Mouse (Mus musculus) left cerebral cortex, adult 2 months (tissue): ENCODE measurements at regions not wholly inside any gene's neighbourhood (a gene's known extent, or its start where the extent isn't known, plus 50 kb on each side); places are given as distances from the start of the nearest gene placed in this dataset.

Experiments
- DNase-seq, 2 experiments: peaks; one replicate each; pipeline ENCODE4 v3.0.0; 2021 to 2022; ENCODE audit warnings: low spot score in 2 of 2, mixed read lengths in 1 of 2; ENCODE audit errors: extremely low spot score in 1 of 2
- H3K27ac ChIP-seq: fragments of 200-600 bp; 2 replicates; pipeline ENCODE4 v1.8.1; 2022
- H3K4me3 ChIP-seq: fragments of 200-600 bp; 2 replicates; pipeline ENCODE4 v1.8.1; 2022
- CTCF ChIP-seq: fragments of 200-600 bp; IDR thresholded peaks from 2 replicates; pipeline ENCODE4 v1.8.1; 2022; ENCODE audit warnings: antibody characterized with exemption, mild to moderate bottlenecking, moderate library complexity
- intact Hi-C: fragments of 180-260 bp; cut with DNase I; formaldehyde crosslinking; loops from one replicate; pipeline ENCODE4 v1.15.1; 2025

- DNase-seq = no peak
- intact Hi-C loops = no loop called here
- no peak overlapping the region for H3K4me3 ChIP-seq
- TF ChIP-seq CTCF = no peak
- no peak overlapping the region for H3K27ac ChIP-seq
These were observed 471.4 kb upstream of the Lsamp start for GRCm38 (mm10) chr16:39512774-39513173.

- no peak overlapping the region for H3K27ac ChIP-seq
- DNase-seq = no peak
- H3K4me3 ChIP-seq = no peak overlapping the region
- intact Hi-C loops = no loop called here
- no peak for TF ChIP-seq CTCF
These were observed 470.5 kb upstream of the Lsamp start for GRCm38 (mm10) chr16:39513659-39514058.

- TF ChIP-seq CTCF = no peak
- Histone ChIP-seq H3K27ac (no peak overlapping the region), H3K4me3 (no peak overlapping the region)
- intact Hi-C loops = no loop called here
- no peak for DNase-seq
These were observed 453.1 kb upstream of the Lsamp start for GRCm38 (mm10) chr16:39531106-39531505.

- intact Hi-C loops = no loop called here
- DNase-seq = no peak
- H3K27ac ChIP-seq = no peak overlapping the region
These were observed 451.4 kb upstream of the Lsamp start for GRCm38 (mm10) chr16:39532770-39533169.

GRCm38 (mm10) chr16:39533351-39533750 lies 450.8 kb upstream of the Lsamp start:
- intact Hi-C loops = no loop called here
- no peak for DNase-seq
- Histone ChIP-seq H3K27ac (no peak overlapping the region), H3K4me3 (no peak overlapping the region)
- TF ChIP-seq CTCF = no peak

More at GRCm38 (mm10) chr16:39532770-39533169, 451.4 kb upstream of the Lsamp start:
- no peak overlapping the region for H3K4me3 ChIP-seq
- TF ChIP-seq CTCF = no peak

GRCm38 (mm10) chr16:39553316-39553715 lies 430.8 kb upstream of the Lsamp start:
- no peak for DNase-seq
- no peak overlapping the region for H3K27ac ChIP-seq
- no peak for TF ChIP-seq CTCF
- H3K4me3 ChIP-seq = no peak overlapping the region
- intact Hi-C loops = no loop called here

DNA sequence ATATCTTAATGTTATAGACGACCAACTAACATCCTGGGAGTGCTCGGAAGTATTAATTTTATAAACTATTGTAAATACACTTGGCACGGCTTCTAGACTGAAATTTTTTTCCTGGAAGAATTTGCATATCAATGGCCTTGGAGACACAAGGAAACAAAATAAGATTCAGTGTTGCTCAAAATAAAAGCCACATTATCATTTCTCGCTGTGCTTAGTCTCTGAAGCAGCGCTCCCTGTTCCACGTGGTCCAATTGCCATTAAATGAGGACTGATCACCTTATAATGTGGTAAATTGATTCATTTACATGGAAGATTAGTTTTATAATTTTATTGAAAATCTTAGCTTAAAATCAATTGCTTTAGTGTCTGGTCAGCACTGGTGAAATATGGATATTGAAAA lies 407.5 kb upstream of the Lsamp start:
- TF ChIP-seq CTCF = no peak
- intact Hi-C loops = loop anchor here (5.0 kb wide), 1 partner anchor 249 kb away; no protein-coding TSS in a partner anchor
- DNase-seq = no peak
- no peak overlapping the region for H3K4me3 ChIP-seq
- H3K27ac ChIP-seq = no peak overlapping the region

DNA sequence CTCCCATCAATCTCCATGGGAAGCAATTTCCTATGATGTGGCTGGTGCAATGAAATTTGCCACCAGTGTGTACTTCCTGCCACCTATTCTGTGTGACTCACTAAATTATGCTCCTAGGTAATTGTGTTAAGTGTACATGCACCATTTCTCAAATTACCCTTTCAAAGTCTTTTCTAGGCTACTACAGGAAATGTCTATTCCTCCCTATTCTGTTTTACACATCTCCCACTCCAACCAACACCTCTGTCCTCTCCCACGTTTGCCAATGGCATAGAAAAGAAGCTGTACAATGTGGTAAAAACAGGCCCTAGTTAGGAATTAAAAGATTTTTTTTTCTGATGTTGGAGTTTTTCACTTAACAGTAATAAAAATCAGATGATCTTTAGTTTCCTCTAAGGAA lies 404.5 kb upstream of the Lsamp start:
- DNase-seq = no peak
- no peak for TF ChIP-seq CTCF

More for the DNA sequence above, 404.5 kb upstream of the Lsamp start:
- H3K27ac ChIP-seq = no peak overlapping the region
- H3K4me3 ChIP-seq = no peak overlapping the region
- intact Hi-C loops = loop anchor here (5.0 kb wide), 1 partner anchor 252 kb away; no protein-coding TSS in a partner anchor
